Mouse (Mus musculus) testis, postnatal 10 days (tissue): Measurements from ENCODE around the gene Pex26.

Experiments
- DNase-seq: peaks from one replicate; pipeline ENCODE4 v3.0.0; 2021; ENCODE audit warnings: low spot score

The Pex26 gene

DNA sequence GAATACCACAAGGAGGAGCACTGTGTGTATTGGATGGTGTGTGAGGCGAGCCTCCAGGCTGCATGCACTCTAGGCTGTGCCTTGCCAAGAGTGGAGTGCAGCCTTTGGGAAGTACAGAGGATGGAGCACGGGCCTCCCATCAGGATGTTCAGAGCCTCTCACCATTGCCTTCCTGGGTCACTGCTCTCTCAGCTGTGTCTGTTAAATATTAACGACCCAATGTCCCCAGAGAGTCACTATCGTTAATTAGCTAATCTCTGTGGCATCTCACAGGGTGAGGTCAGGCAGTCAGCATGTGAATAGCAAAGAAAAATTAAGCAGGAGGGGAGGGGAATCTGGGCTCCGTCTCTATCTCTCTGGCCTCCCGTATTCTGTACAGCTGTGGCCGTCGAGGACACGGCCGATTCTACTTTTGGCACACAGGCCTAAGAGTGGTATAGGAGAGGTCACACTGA lies 17.3 kb upstream of the Pex26 start:
- no peak for DNase-seq

GRCm38 (mm10) chr6:121167381-121167975 lies 16.0 kb upstream of the Pex26 start:
- DNase-seq: no peak

DNA sequence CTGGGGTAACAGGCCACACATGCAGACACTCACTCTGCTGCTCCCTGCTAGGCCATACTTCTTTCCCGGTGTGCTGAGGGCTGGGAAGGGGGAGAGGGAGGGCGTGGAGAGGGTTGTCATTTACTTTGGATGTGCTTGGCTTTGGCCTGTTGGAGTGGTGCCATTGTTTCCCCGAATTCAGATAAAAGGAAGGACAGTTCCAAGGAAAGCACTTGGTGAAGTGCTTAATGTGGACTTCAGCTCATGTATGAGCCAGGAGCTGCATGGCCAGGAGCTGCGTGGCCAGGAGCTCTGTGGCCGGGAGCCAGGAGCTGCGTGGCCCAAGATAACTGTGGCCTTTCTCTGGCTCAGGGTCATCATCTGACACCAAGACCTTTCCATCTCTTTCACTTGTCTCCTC lies 12.4 kb upstream of the Pex26 start:
- peak; percentile 74 for DNase-seq

- DNase-seq: no peak
Observed at GRCm38 (mm10) chr6:121173471-121173870, 10.0 kb upstream of the Pex26 start.

DNA sequence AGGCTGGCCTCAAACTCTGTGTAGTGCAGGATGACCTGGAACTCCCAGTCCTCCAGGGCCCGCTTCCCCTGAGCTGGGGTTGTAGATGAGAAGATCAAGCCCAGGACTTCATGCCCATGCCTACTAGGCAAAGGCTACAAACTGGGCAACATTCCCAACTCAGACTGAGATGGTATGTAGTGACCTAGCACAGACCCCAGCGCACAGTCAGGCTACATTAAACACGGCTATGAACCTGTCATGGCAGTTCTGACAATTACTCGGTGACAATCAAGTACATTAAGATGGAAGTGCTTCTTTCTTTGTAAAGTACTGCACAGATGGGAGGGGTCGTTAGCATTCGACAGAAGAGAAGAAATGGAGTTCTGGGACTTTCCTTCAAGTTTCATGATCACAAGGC lies 8.7 kb upstream of the Pex26 start:
- DNase-seq: no peak

DNA sequence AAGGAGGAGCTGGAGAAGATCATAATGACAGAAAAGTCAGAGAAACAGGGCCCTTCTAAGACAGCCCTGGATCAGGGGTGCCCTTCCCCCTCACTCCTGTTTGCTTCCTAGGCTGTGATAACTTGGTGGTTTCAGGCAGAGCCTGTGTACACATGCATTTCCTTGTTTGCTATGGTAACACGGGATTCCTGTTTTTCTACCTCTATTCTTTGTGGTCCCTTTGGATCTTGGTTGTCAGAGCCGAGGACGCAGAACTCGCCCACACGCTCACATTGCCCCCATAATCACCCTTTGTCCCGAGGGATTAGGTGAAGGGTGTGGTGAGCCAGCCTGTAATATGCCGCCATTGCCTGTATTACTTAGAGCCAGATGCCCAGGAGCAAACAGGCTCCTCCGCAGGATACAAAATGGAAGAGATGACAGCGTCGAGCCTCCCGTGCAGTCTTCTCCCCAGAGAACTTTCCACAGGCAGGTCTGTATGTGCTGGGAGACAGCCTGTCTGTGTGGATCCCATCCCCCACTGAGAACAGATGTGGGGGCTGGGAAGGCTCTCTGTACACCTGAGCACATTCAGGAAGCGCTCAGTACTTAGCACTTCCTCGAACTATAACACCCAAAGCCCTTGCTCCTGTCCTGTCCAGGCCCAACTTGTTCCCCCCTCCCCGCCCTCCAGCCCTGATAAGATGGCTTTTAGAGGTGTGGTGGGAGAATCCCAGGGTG lies 7.3 kb upstream of the Pex26 start:
- DNase-seq: no peak

GRCm38 (mm10) chr6:121176731-121177098 lies 6.8 kb upstream of the Pex26 start:
- DNase-seq: no peak

DNA sequence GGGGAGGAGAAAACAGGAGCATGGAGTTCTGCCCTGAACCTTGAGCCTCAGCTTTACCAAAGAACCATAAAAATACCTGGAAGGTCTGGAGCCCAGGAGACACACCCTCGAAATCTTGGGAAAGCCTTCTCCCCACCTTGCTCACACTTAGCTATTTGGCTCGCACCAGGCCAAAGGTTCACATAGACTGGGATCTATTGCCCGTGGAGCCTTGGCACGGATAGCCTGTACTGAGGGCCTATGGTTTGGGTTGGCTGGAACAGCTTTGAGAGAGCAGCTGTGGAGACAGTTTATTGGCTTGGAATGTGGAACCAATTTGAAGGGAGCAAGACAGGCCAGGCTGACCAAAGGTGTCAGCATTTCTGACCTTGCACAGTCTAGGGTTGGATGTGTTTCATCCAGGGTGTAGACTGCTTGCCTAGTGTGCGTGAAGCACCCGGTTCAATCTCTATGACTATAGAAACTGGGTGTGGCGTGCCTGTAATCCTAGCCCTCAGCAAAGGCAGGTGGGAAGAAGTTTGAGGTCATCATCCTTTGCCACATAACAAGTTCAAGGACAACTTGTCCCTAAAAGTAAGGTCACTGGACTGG lies 6.3 kb upstream of the Pex26 start:
- DNase-seq: no peak

DNA sequence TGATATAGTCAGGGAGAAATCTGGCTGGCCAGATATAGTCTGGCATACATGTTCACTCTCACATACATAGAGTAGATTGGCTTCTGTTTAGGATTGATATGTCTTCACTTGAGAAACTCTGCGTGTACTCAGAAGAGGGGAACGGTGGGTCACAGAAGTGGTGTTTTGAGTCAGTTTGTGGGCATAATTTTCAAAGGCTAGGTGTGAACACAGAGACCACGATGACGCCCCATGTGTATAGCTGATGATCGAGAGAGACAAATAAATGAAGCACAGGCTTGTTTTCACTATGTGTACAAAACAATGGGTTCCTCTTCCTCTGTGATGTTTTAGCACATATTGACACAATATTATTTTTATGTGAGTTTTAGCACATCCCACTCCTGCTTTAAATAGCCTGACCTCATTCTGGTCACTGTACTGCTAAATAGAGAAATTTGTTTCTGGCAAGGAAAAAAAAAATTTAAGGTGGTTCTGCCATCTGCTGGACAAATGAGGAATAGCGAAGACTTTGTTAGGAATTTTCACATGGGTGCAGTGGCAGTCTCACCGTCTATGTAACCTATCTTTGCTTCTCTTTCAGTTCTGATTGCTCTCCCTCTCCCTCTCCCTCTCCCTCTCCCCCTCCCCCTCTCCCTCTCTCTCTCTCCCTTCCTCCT lies 4.6 kb upstream of the Pex26 start:
- peak; percentile 73 for DNase-seq

GRCm38 (mm10) chr6:121179846-121180245 lies 3.6 kb upstream of the Pex26 start:
- no peak for DNase-seq

DNA sequence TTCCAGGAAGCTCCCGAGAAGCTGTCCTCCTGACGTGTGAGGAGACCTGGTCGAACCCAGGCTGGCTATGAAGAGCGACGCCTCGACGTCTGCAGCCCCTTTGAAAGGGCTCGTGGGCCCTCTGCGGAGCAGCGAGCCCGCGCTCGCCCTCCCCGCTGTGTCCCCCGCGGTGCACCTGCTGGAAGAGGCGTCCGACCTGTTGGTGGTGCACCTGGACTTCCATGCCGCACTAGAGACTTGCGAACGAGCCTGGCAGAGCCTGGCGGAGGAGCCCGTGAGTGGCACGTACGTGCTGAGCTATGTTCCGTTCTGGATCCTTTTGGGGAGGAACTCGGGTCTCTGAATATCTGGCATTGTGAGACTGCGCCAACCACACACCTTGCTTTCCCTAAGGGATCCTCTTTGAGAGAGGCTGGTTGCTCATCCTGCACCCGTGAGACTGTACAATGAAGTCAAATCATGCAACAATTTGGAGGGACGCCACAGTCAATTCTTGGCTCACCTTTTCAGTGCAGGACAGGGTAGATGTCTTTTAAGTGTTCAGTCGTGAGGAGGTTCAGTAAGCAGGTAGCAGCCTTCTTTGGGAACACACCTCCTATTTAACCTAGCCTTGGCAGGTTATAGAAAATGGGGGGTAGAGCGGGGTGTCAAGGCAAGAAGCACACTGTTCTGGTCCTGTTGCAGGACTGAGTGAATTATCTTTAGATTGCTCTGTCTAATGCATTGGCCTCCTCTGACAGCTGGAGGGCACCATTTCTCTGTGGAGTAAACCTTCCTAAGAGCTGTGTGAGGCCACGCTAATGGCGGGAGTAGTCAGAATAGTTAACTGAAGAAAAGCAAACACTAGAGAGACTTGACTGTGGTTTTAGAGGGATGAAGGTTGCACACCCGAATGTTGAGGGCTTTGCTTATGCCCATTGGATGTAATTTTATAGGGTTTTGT lies 1.0 kb downstream of the Pex26 start:
- no peak for DNase-seq

GRCm38 (mm10) chr6:121185232-121185631 lies 1.8 kb downstream of the Pex26 start:
- no peak for DNase-seq

DNA sequence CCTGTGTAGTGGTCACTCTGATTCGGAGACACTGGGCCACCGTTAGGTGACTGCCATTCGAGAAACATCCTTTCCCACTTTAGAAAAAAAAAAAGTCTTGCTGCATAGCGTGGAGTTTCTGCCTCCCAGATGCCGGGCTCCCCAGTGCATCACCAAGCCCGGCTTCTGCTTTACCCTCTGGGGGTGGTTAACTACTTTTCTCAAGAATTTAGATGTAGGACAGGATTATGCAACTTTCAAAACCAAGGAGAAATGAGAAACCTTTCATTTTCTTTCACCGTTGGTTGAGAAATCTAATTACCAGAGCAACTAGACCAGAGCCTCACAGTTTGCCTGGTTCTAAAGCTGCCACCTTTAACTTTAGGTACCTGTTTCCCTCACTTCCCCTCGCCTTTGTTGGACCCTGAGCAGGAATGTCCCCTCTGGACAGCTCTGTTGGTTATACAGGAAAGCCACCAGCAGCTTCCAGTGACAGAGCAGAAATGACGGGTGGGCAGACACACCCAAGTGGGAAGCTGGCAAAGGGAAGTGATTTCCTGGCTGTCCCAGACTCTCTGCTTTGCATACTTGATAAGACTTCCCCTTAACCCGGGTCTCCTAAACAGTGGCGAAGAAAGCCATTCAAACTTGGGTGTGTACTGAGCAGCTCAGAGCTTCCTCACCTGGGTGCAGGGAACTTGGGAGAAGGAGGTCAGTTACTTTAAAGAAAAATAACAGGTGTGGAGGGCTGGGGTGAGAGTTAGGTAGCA lies 8.0 kb downstream of the Pex26 start:
- no peak for DNase-seq

GRCm38 (mm10) chr6:121194061-121194955 lies 10.8 kb downstream of the Pex26 start:
- no peak for DNase-seq

GRCm38 (mm10) chr6:121194956-121195731 lies 11.7 kb downstream of the Pex26 start:
- no peak for DNase-seq

GRCm38 (mm10) chr6:121197807-121198365 lies 14.4 kb downstream of the Pex26 start:
- DNase-seq: no peak

DNA sequence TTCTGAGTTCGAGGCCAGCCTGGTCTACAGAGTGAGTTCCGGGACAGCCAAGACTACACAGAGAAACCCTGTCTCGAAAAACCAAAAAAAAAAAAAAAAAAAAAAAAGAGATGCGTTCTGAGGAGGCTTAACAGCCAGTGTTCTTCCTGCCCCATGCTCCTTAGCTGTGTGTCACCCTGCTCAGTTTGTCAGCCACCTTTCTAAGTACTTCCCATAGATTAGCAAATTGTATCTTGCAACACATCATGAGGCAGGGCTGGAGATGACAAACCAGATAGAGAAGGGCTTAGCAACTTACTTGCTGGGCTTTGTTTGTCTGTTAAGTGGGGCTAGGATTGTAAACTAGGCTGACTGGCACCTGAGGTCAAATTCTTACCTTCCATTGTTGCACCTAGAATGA lies 17.0 kb downstream of the Pex26 start:
- no peak for DNase-seq

DNA sequence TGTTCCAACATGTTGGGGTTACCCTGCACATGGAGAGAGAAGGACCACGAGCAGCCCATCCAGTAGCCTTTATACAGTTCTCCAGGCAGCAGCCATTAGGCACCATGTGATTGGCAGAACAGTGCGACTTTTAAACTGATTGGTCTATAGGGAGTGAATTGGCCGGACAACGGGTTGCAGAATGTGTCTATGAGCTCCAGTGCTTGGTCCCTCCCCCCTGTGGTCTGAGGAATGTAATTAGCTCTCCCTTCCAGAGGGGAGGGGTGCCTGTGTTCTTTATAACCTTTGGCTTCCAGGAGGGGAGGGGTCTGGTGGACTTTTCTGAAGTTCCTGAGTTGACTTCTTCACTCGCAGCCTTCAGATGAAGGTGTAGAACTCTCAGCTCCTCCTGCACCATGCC lies 18.6 kb downstream of the Pex26 start:
- DNase-seq: no peak

DNA sequence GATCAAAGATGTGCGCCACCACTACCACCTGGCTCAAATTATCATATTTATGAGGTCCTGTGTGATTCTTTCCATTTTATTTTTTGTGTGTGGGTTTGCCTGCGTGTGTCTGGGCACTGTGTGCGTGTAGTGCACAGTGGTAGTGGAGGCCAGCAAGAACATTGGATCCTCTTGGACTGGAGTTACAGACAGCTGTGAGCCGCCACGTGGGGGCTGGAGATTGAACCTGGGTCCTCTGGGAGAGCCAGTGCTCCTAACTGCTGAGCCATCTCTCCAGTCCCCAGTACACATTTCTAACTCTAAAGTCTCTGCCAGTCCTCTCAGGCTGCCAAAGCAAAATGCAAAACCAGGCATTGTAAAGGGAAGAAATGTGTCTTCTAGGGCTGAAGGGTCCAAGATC lies 23.0 kb downstream of the Pex26 start:
- DNase-seq: no peak
